Mouse (Mus musculus) kidney, embryonic 14.5 days (tissue): Measurements from ENCODE around the gene Bcat2. TPM values are rescaled to one million over a fixed set of nuclear protein-coding genes. Genes with fewer than 3 reads are reported as not detected.
A peak's percentile ranks its signal among the peaks of the same experiment; 100 is the strongest.

Source experiments
- ATAC-seq: fragments of 200-750 bp; cut with Nextera tagmentation; 2 replicates; pipeline ENCODE4 v1.8.0; 2017; ENCODE audit warnings: moderate number of reproducible peaks, mild to moderate bottlenecking, moderate TSS enrichment, moderate library complexity; ENCODE audit not compliant: low FRiP score, low TSS enrichment
- H3K27ac ChIP-seq: fragments of 300-500 bp; sonication (generic); 2 replicates; pipeline ENCODE4 v1.5.1; 2014; ENCODE audit warnings: low read depth, mild to moderate bottlenecking, low read length, moderate library complexity, mixed read lengths
- H3K27me3 ChIP-seq: fragments of 300-500 bp; sonication (generic); 2 replicates; pipeline ENCODE4 v1.6.1; 2014; ENCODE audit warnings: mild to moderate bottlenecking, low read length; ENCODE audit not compliant: control insufficient read depth, insufficient read depth
- H3K36me3 ChIP-seq: fragments of 300-500 bp; sonication (generic); 2 replicates; pipeline ENCODE4 v1.6.1; 2014; ENCODE audit warnings: low read length, mixed read lengths; ENCODE audit not compliant: control insufficient read depth, insufficient read depth
- H3K4me1 ChIP-seq: fragments of 300-500 bp; sonication (generic); 2 replicates; pipeline ENCODE4 v1.6.1; 2014; ENCODE audit warnings: low read length, mixed read lengths; ENCODE audit not compliant: control insufficient read depth, insufficient read depth
- H3K4me2 ChIP-seq: fragments of 300-500 bp; sonication (generic); replicated peaks from 2 replicates; pipeline ENCODE4 v1.6.1; 2014; ENCODE audit warnings: low read depth, mild to moderate bottlenecking, low read length
- H3K4me3 ChIP-seq: fragments of 300-500 bp; sonication (generic); 2 replicates; pipeline ENCODE4 v1.5.1; 2014; ENCODE audit warnings: mild to moderate bottlenecking, low read length
- H3K9ac ChIP-seq: fragments of 300-500 bp; sonication (generic); 2 replicates; pipeline ENCODE4 v1.6.1; 2014; ENCODE audit warnings: low read depth, mild to moderate bottlenecking, low read length, moderate library complexity
- H3K9me3 ChIP-seq: fragments of 300-500 bp; sonication (generic); 2 replicates; pipeline ENCODE4 v1.6.1; 2016; ENCODE audit warnings: low read length; ENCODE audit not compliant: control insufficient read depth
- WGBS: fragments of 180-500 bp; shearing (Covaris S2); extraction: QIAGEN DNeasy Blood & Tissue Kit; methylation state at CpG from one replicate; pipeline ENCODE4 v1.1.7; 2014; 5-methylcytosine and 5-hydroxymethylcytosine counted together
- polyA plus RNA-seq: library from polyadenylated mRNA; unstranded; fragments of >200 nt; fragmentation: Nextera tagmentation; extraction: Ambion mirVana; gene quantifications from 2 replicates; pipeline ENCODE4 v1.2.1, GENCODE M21; 2014

Gene Bcat2
- polyA plus RNA-seq, 1 experiment from 2014 or later, result 73.7 TPM

GRCm38 (mm10) chr7:45539095-45539494, 30.9 kb upstream of the Bcat2 start:
- Histone ChIP-seq H3K4me3 (no peak overlapping the region), H3K27me3 (no peaks in the 10 kb centered on the region), H3K9ac (no peak overlapping the region), H3K9me3 (no peaks in the 10 kb centered on the region), H3K4me2 (no peak overlapping the region), H3K36me3 (no peaks in the 10 kb centered on the region), H3K4me1 (peaks cover 5% of the 10 kb centered on the region; the same call in 1 of the 2 replicates), H3K27ac (no peak overlapping the region)
- 75% methylated on average over 3 of the region's 3 CpGs for WGBS
- ATAC-seq, result peak; percentile 2; the same call in 1 of the 2 replicates

- no peak for ATAC-seq
- H3K4me1 ChIP-seq, result peaks cover 5% of the 10 kb centered on the region; the same call in 1 of the 2 replicates
- no peak overlapping the region for H3K4me3 ChIP-seq
- no peaks in the 10 kb centered on the region for H3K36me3 ChIP-seq
- H3K9me3 ChIP-seq, result peaks cover 4% of the 10 kb centered on the region; the same call in 1 of the 2 replicates
- H3K4me2 ChIP-seq, result no peak overlapping the region
- H3K9ac ChIP-seq, result no peak overlapping the region
- WGBS, result 35% methylated on average over 2 of the region's 2 CpGs
- H3K27me3 ChIP-seq, result no peaks in the 10 kb centered on the region
- no peak overlapping the region for H3K27ac ChIP-seq
Observed at GRCm38 (mm10) chr7:45540213-45540612, 29.7 kb upstream of the Bcat2 start.

- WGBS, result 96% methylated on average over 1 of the region's 1 CpGs
- Histone ChIP-seq H3K27ac (no peak overlapping the region), H3K27me3 (no peaks in the 10 kb centered on the region), H3K4me3 (no peak overlapping the region), H3K4me1 (no peaks in the 10 kb centered on the region), H3K36me3 (no peaks in the 10 kb centered on the region), H3K9ac (no peak overlapping the region), H3K4me2 (no peak overlapping the region), H3K9me3 (peaks cover 4% of the 10 kb centered on the region; the same call in 1 of the 2 replicates)
- no peak for ATAC-seq
Observed at GRCm38 (mm10) chr7:45544525-45544924, 25.4 kb upstream of the Bcat2 start.

GRCm38 (mm10) chr7:45549641-45550436, 20.1 kb upstream of the Bcat2 start:
- Histone ChIP-seq H3K27me3 (no peaks in the 10 kb centered on the region), H3K4me1 (peaks cover 3% of the 10 kb centered on the region), H3K4me2 (no peak overlapping the region), H3K9ac (no peak overlapping the region), H3K4me3 (no peak overlapping the region), H3K9me3 (no peaks in the 10 kb centered on the region), H3K36me3 (no peaks in the 10 kb centered on the region), H3K27ac (no peak overlapping the region)
- ATAC-seq, result no peak
- 90% methylated on average over 16 of the region's 16 CpGs for WGBS

- Histone ChIP-seq H3K4me3 (no peak overlapping the region), H3K4me1 (peaks cover 6% of the 10 kb centered on the region), H3K9ac (no peak overlapping the region), H3K9me3 (no peaks in the 10 kb centered on the region), H3K27ac (no peak overlapping the region), H3K27me3 (no peaks in the 10 kb centered on the region), H3K4me2 (no peak overlapping the region), H3K36me3 (no peaks in the 10 kb centered on the region)
- ATAC-seq, result no peak
- WGBS, result 79% methylated on average over 11 of the region's 11 CpGs
Observed at GRCm38 (mm10) chr7:45550821-45551511, 19.0 kb upstream of the Bcat2 start.

GRCm38 (mm10) chr7:45551512-45551883, 18.5 kb upstream of the Bcat2 start:
- no peak for ATAC-seq
- WGBS, result 80% methylated on average over 8 of the region's 8 CpGs
- no peak overlapping the region for H3K4me3 ChIP-seq
- H3K9ac ChIP-seq, result no peak overlapping the region
- H3K27ac ChIP-seq, result no peak overlapping the region
- no peaks in the 10 kb centered on the region for H3K9me3 ChIP-seq
- no peaks in the 10 kb centered on the region for H3K27me3 ChIP-seq
- peaks cover 8% of the 10 kb centered on the region for H3K4me1 ChIP-seq
- no peaks in the 10 kb centered on the region for H3K36me3 ChIP-seq
- H3K4me2 ChIP-seq, result no peak overlapping the region

- no peak overlapping the region for H3K4me2 ChIP-seq
- no peak overlapping the region for H3K4me3 ChIP-seq
- no peaks in the 10 kb centered on the region for H3K27me3 ChIP-seq
- H3K9me3 ChIP-seq, result no peaks in the 10 kb centered on the region
- WGBS, result 62% methylated on average over 8 of the region's 8 CpGs
- no peak overlapping the region for H3K27ac ChIP-seq
- no peaks in the 10 kb centered on the region for H3K36me3 ChIP-seq
- no peak for ATAC-seq
- H3K4me1 ChIP-seq, result peaks cover 8% of the 10 kb centered on the region
- no peak overlapping the region for H3K9ac ChIP-seq
Observed at GRCm38 (mm10) chr7:45553519-45553918, 16.4 kb upstream of the Bcat2 start.

GRCm38 (mm10) chr7:45553990-45554389, 16.0 kb upstream of the Bcat2 start:
- Histone ChIP-seq H3K27me3 (no peaks in the 10 kb centered on the region), H3K4me3 (no peak overlapping the region), H3K27ac (no peak overlapping the region), H3K9ac (no peak overlapping the region), H3K4me2 (no peak overlapping the region), H3K36me3 (no peaks in the 10 kb centered on the region), H3K9me3 (no peaks in the 10 kb centered on the region), H3K4me1 (peaks cover 8% of the 10 kb centered on the region)
- ATAC-seq, result no peak
- 94% methylated on average over 2 of the region's 2 CpGs for WGBS

GRCm38 (mm10) chr7:45554744-45555143, 15.2 kb upstream of the Bcat2 start, which contains the start of gene Hsd17b14:
Gene Hsd17b14 (plus strand): TSS chr7:45554893.
- peak; percentile 81 for ATAC-seq
- Histone ChIP-seq H3K27me3 (no peaks in the 10 kb centered on the region), H3K9me3 (no peaks in the 10 kb centered on the region), H3K4me1 (peaks cover 8% of the 10 kb centered on the region), H3K4me3 (no peak within 1 kb of the TSS), H3K4me2 (peak within 1 kb of the TSS; percentile 19; the same call in 1 of the 2 replicates), H3K36me3 (no peaks in the 10 kb centered on the region), H3K9ac (peak within 1 kb of the TSS; percentile 34), H3K27ac (peak within 1 kb of the TSS; percentile 6; the same call in 1 of the 2 replicates)
- WGBS, result 4% methylated on average over 8 of the region's 8 CpGs
